Mouse (Mus musculus) midbrain, embryonic 15.5 days (tissue): ENCODE measurements around the gene Eef1a1. TPM values are rescaled to one million over a fixed set of nuclear protein-coding genes. Genes with fewer than 3 reads are reported as not detected.

ENCODE experiments used
- ATAC-seq: fragments of 200-750 bp; cut with Nextera tagmentation; replicated peaks from 2 replicates; pipeline ENCODE4 v1.8.0; 2017; ENCODE audit warnings: moderate TSS enrichment
- H3K27ac ChIP-seq: fragments of 300-500 bp; sonication (generic); 2 replicates; pipeline ENCODE4 v1.5.1; 2015; ENCODE audit warnings: mild to moderate bottlenecking, inconsistent platforms
- H3K27me3 ChIP-seq: fragments of 300-500 bp; sonication (generic); replicated peaks from 2 replicates; pipeline ENCODE4 v1.6.1; 2015; ENCODE audit warnings: inconsistent platforms
- H3K36me3 ChIP-seq: fragments of 300-500 bp; sonication (generic); replicated peaks from 2 replicates; pipeline ENCODE4 v1.6.1; 2015; ENCODE audit warnings: inconsistent platforms
- H3K4me1 ChIP-seq: fragments of 300-500 bp; sonication (generic); 2 replicates; pipeline ENCODE4 v1.6.1; 2015; ENCODE audit warnings: inconsistent platforms
- H3K4me2 ChIP-seq: fragments of 300-500 bp; sonication (generic); 2 replicates; pipeline ENCODE4 v1.6.1; 2015; ENCODE audit warnings: inconsistent platforms, mild to moderate bottlenecking, moderate library complexity
- H3K4me3 ChIP-seq: fragments of 300-500 bp; sonication (generic); 2 replicates; pipeline ENCODE4 v1.5.1; 2015; ENCODE audit warnings: mild to moderate bottlenecking, inconsistent platforms
- H3K9ac ChIP-seq: fragments of 300-500 bp; sonication (generic); 2 replicates; pipeline ENCODE4 v1.6.1; 2015; ENCODE audit warnings: mild to moderate bottlenecking, inconsistent platforms
- H3K9me3 ChIP-seq: fragments of 300-500 bp; sonication (generic); 2 replicates; pipeline ENCODE4 v1.6.1; 2016; ENCODE audit warnings: inconsistent platforms
- WGBS: fragments of 180-500 bp; shearing (Covaris S2); methylation state at CpG from one replicate; pipeline ENCODE4 v1.1.7; 2015; ENCODE audit warnings: mixed read lengths; 5-methylcytosine and 5-hydroxymethylcytosine counted together
- polyA plus RNA-seq: library from polyadenylated mRNA; unstranded; fragments of >200 nt; fragmentation: Nextera tagmentation; extraction: Ambion mirVana; gene quantifications from 2 replicates; pipeline ENCODE4 v1.2.1, GENCODE M21; 2015

Eef1a1 gene
- 3,193 and 3,214 TPM in 2 replicates for polyA plus RNA-seq

DNA sequence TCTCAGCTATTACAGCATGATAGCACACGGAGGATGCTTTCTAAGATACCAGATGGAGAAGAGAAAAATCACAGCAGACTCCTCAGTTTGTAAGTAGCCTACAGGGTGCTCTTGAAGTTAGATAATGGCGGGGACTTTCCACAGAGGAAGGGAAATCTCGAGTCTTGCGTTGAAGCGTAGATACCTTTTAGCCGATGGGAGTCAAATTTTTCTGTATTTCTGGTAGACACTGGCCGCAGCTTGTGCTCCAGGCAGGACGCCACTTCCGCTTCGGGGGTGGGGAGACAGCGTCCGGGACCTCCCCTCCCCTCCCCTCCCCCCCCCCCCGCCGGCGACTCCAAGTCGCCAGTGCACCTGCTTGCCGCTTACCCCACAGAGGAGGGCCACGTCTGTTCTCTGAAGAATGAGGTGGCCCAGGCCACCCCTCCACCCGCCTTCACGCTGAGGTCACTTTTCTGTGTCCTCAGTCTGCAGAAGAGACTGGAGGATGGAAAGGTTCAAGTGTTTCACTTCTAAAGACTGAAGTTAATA, at the start of gene Eef1a1:
TSS of gene Eef1a1 (minus strand) at position 262 of the 531 bp plus-strand sequence.
- Histone ChIP-seq H3K4me2 (peak within 1 kb of the TSS; percentile 62), H3K36me3 (no peaks in the 10 kb centered on the region), H3K27ac (peak within 1 kb of the TSS; percentile 40; the same call in 1 of the 2 replicates), H3K4me3 (peak within 1 kb of the TSS; percentile 38), H3K4me1 (no peaks in the 10 kb centered on the region), H3K9me3 (no peaks in the 10 kb centered on the region), H3K9ac (peak within 1 kb of the TSS; percentile 46), H3K27me3 (no peaks in the 10 kb centered on the region)
- ATAC-seq: peak; percentile 75
- under 1% methylated on average over 14 of the region's 20 CpGs for WGBS

DNA sequence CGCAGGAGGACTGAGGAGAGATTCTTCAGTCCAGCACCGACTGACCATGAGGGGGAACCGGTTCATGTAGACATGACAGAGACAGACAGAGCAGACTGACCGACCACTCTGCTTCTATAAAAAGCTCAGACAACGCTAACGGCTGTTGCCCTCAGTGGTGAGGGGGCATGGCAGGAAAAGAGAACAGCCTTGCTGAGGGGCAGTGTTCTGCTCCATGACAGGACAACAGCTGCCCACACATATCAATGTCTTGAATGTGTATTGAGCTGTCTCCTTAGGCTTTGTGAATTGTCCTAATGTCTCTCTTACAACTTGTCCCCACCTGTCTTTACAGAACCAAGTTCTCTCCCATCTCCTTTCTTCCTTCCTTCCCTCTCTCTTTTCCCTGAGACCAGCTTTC, 49.5 kb upstream of the Eef1a1 start:
- Histone ChIP-seq H3K4me1 (no peaks in the 10 kb centered on the region), H3K4me3 (no peak overlapping the region), H3K9me3 (no peaks in the 10 kb centered on the region), H3K27me3 (no peaks in the 10 kb centered on the region), H3K36me3 (no peaks in the 10 kb centered on the region), H3K27ac (no peak overlapping the region), H3K9ac (no peak overlapping the region), H3K4me2 (no peak overlapping the region)
- 74% methylated on average over 6 of the region's 6 CpGs for WGBS
- no peak for ATAC-seq

DNA sequence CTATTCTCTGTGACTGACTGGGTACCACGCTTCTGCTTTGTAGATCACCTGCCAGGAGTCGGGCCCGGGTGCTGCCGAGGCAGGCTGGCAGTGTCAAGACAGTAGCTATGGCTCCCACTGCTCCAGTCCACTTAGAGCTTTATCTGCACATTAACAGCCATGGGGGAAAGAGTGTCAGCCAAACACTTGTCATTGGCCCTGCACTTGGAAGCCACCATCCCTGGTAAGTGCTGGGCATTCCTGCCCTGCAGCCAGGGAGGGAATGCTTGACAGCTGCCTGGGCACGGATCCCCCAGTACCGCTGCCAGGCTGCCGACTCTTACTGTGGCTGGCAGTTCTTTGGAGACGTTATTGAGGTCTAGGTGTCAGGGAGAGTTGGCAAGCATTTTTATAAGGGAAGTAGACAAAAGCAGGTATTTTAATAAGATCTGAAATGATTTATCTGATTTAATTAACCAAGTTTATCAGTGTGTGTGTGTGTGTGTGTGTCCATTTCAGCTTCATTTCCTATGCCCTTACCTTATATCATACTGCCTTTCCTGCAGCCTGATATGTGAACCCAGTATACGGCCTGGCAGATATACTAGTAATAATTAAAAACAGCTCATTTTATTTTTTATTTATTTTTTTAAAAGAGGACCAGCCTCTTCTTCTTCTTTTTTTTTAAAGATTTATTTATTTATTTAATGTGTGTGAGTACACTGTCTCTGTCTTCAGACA, 48.4 kb upstream of the Eef1a1 start:
- no peak overlapping the region for H3K4me3 ChIP-seq
- H3K27me3 ChIP-seq: no peaks in the 10 kb centered on the region
- WGBS: 92% methylated on average over 9 of the region's 9 CpGs
- ATAC-seq: peak; percentile 49; the same call in 1 of the 2 replicates
- no peak overlapping the region for H3K9ac ChIP-seq
- H3K36me3 ChIP-seq: no peaks in the 10 kb centered on the region
- H3K9me3 ChIP-seq: no peaks in the 10 kb centered on the region
- H3K4me2 ChIP-seq: no peak overlapping the region
- no peaks in the 10 kb centered on the region for H3K4me1 ChIP-seq
- H3K27ac ChIP-seq: no peak overlapping the region

DNA sequence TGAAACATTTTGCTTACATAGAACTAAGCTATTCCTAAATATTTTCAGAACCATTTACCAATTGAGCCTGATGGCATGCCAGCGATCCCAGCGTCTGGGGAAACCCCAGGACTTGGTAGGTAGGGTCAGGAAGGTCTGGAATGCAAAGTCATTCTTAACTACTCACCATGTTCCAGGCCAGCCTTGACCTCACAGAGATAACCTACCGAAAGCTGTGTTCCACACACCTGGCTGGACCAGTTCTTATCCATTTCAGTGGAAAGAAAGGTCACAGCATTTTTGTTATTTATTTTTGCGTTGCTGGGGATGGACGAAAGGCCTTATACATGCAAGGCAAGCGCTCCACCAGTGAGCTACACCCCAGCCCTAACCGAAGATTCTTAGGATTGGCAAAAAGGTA, 45.7 kb upstream of the Eef1a1 start:
- H3K9ac ChIP-seq: no peak overlapping the region
- H3K36me3 ChIP-seq: no peaks in the 10 kb centered on the region
- no peaks in the 10 kb centered on the region for H3K9me3 ChIP-seq
- H3K4me2 ChIP-seq: no peak overlapping the region
- H3K27ac ChIP-seq: no peak overlapping the region
- no peaks in the 10 kb centered on the region for H3K27me3 ChIP-seq
- WGBS: 96% methylated on average over 7 of the region's 7 CpGs
- no peaks in the 10 kb centered on the region for H3K4me1 ChIP-seq
- ATAC-seq: no peak
- no peak overlapping the region for H3K4me3 ChIP-seq

- no peaks in the 10 kb centered on the region for H3K36me3 ChIP-seq
- H3K4me3 ChIP-seq: no peak overlapping the region
- 89% methylated on average over 18 of the region's 18 CpGs for WGBS
- H3K4me1 ChIP-seq: peaks cover under 1% of the 10 kb centered on the region; the same call in 1 of the 2 replicates
- ATAC-seq: no peak
- no peak overlapping the region for H3K27ac ChIP-seq
- H3K9me3 ChIP-seq: no peaks in the 10 kb centered on the region
- no peak overlapping the region for H3K4me2 ChIP-seq
- H3K9ac ChIP-seq: no peak overlapping the region
- H3K27me3 ChIP-seq: no peaks in the 10 kb centered on the region
Measured at GRCm38 (mm10) chr9:78533296-78533935, 44.5 kb upstream of the Eef1a1 start.

GRCm38 (mm10) chr9:78532341-78532819, 43.4 kb upstream of the Eef1a1 start:
- H3K27me3 ChIP-seq: no peaks in the 10 kb centered on the region
- H3K36me3 ChIP-seq: no peaks in the 10 kb centered on the region
- H3K27ac ChIP-seq: no peak overlapping the region
- no peaks in the 10 kb centered on the region for H3K9me3 ChIP-seq
- WGBS: 84% methylated on average over 9 of the region's 9 CpGs
- no peak for ATAC-seq
- no peak overlapping the region for H3K9ac ChIP-seq
- H3K4me1 ChIP-seq: peaks cover 5% of the 10 kb centered on the region
- H3K4me3 ChIP-seq: no peak overlapping the region
- H3K4me2 ChIP-seq: no peak overlapping the region

DNA sequence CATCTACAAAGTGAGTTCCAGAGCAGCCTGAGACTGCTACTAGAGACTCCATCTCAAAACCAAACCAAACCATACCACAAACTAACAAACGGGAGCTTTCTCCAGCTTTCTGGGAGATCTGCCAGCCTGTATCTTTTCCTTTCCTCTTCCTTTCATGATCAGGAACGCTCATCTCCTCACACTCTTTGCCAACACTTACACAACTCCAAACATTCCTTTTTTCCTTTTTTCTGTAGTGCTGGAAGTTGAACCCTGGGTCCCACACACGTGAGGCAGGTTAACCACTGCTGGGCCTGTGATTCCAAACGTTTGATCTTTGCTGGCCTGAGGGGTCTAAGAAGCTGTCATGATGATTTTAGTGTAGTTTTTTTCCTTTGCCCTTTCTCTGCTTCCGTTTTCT, 42.9 kb upstream of the Eef1a1 start:
- no peak for ATAC-seq
- Histone ChIP-seq H3K4me1 (peaks cover 9% of the 10 kb centered on the region), H3K9me3 (no peaks in the 10 kb centered on the region), H3K4me3 (no peak overlapping the region), H3K27me3 (no peaks in the 10 kb centered on the region), H3K27ac (no peak overlapping the region), H3K36me3 (no peaks in the 10 kb centered on the region), H3K9ac (no peak overlapping the region), H3K4me2 (no peak overlapping the region)
- WGBS: 61% methylated on average over 5 of the region's 5 CpGs

- peak overlapping the region; percentile 61 for H3K9ac ChIP-seq
- no peaks in the 10 kb centered on the region for H3K9me3 ChIP-seq
- no peaks in the 10 kb centered on the region for H3K36me3 ChIP-seq
- H3K4me1 ChIP-seq: peaks cover 10% of the 10 kb centered on the region
- H3K27ac ChIP-seq: peak overlapping the region; percentile 85
- H3K4me3 ChIP-seq: peak overlapping the region; percentile 45
- no peaks in the 10 kb centered on the region for H3K27me3 ChIP-seq
- H3K4me2 ChIP-seq: peak overlapping the region; percentile 78
- peak; percentile 75 for ATAC-seq
- WGBS: 4% methylated on average over 16 of the region's 16 CpGs
Measured at GRCm38 (mm10) chr9:78527767-78528381, 38.9 kb upstream of the Eef1a1 start.

GRCm38 (mm10) chr9:78527301-78527761, 38.4 kb upstream of the Eef1a1 start:
- peak; percentile 87 for ATAC-seq
- H3K27me3 ChIP-seq: no peaks in the 10 kb centered on the region
- WGBS: under 1% methylated on average over 24 of the region's 24 CpGs
- no peaks in the 10 kb centered on the region for H3K36me3 ChIP-seq
- peak overlapping the region; percentile 85 for H3K27ac ChIP-seq
- peaks cover 10% of the 10 kb centered on the region for H3K4me1 ChIP-seq
- no peaks in the 10 kb centered on the region for H3K9me3 ChIP-seq
- peak overlapping the region; percentile 61 for H3K9ac ChIP-seq
- H3K4me3 ChIP-seq: peak overlapping the region; percentile 45
- H3K4me2 ChIP-seq: peak overlapping the region; percentile 78

DNA sequence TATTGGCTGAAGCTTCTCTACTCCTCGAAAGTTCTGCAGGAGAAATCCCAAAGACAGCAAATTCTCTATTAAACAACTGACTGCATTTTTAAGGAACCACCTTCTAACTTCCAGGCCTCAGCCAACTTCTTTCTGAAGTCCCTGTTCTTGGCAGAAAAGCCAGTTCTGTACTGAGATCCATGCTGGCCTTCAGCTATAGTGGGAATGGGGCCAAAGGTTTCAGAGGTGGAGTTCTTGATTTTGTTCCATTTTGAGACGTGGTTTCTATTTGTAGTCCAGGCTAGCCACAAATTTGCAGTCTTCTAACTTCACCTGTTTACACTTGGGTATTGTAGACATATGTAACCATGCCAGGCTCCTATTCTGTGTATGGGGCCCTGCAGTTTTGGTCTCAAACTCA, 37.3 kb upstream of the Eef1a1 start:
- H3K4me1 ChIP-seq: peaks cover 17% of the 10 kb centered on the region
- ATAC-seq: no peak
- no peaks in the 10 kb centered on the region for H3K27me3 ChIP-seq
- H3K9ac ChIP-seq: no peak overlapping the region
- no peaks in the 10 kb centered on the region for H3K36me3 ChIP-seq
- no peak overlapping the region for H3K4me2 ChIP-seq
- 92% methylated on average over 2 of the region's 2 CpGs for WGBS
- H3K27ac ChIP-seq: no peak overlapping the region
- H3K9me3 ChIP-seq: no peaks in the 10 kb centered on the region
- H3K4me3 ChIP-seq: no peak overlapping the region

GRCm38 (mm10) chr9:78525451-78526135, 36.6 kb upstream of the Eef1a1 start:
- 90% methylated on average over 17 of the region's 17 CpGs for WGBS
- no peaks in the 10 kb centered on the region for H3K36me3 ChIP-seq
- no peak overlapping the region for H3K4me2 ChIP-seq
- peaks cover 23% of the 10 kb centered on the region for H3K4me1 ChIP-seq
- H3K9me3 ChIP-seq: no peaks in the 10 kb centered on the region
- H3K9ac ChIP-seq: no peak overlapping the region
- H3K27me3 ChIP-seq: no peaks in the 10 kb centered on the region
- ATAC-seq: no peak
- H3K4me3 ChIP-seq: no peak overlapping the region
- no peak overlapping the region for H3K27ac ChIP-seq

DNA sequence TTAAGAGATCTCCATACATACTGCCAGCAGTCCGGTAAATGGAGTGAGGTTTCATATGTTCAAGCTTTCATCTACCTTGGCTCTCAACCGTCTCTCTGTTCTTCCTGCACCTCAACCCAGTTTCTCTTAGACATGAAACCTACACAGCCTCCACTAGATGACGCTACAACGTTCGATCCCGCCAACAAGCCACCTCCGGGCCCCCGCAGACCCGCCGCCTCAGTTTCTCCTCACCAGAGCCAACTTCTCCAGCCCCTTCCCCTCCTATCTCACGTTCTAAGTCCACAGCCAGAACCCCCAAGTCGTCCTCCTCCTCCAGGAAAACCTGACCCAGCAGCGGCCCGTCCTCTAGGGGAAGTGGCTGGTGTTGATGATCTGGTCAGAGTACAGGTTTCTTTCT, 32.7 kb upstream of the Eef1a1 start:
- 31% methylated on average over 14 of the region's 14 CpGs for WGBS
- Histone ChIP-seq H3K27ac (peak overlapping the region; percentile 82), H3K9ac (peak overlapping the region; percentile 62), H3K4me2 (peak overlapping the region; percentile 90), H3K4me1 (peaks cover 22% of the 10 kb centered on the region), H3K4me3 (peak overlapping the region; percentile 54), H3K27me3 (no peaks in the 10 kb centered on the region), H3K9me3 (no peaks in the 10 kb centered on the region), H3K36me3 (no peaks in the 10 kb centered on the region)
- ATAC-seq: peak; percentile 20
